Mouse (Mus musculus): Measurements from ENCODE around the gene Bag3. TPM values are rescaled to one million over a fixed set of nuclear protein-coding genes. Genes with fewer than 3 reads are reported as not detected.

The Bag3 gene
- polyA plus RNA-seq, 1 experiment from 2014 or later: 26.3 TPM

DNA sequence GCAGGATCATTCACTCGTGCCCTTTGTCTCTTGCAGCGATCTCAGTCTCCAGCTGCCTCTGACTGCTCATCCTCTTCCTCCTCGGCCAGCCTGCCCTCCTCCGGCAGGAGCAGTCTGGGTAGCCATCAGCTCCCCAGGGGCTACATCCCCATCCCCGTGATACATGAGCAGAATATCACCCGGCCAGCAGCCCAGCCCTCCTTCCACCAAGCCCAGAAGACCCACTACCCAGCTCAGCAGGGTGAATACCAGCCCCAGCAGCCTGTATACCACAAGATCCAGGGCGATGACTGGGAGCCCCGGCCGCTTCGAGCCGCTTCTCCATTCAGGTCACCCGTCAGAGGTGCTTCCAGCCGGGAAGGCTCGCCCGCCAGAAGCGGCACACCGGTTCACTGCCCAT, 18.4 kb downstream of the Bag3 start:
- Histone ChIP-seq H3K27ac (ENCODE audit: low read length) (no peak overlapping the region), H3K4me2 (ENCODE audit: low read depth, low read length) (no peak overlapping the region), H3K36me3 (ENCODE audit: control insufficient read depth, insufficient read depth, low read length) (peaks cover 19% of the 10 kb centered on the region), H3K4me3 (ENCODE audit: low read length) (no peak overlapping the region), H3K9me3 (ENCODE audit: control insufficient read depth, low read length) (no peaks in the 10 kb centered on the region), H3K4me1 (replicated peaks; ENCODE audit: control insufficient read depth, insufficient read depth, low read length) (peaks cover 10% of the 10 kb centered on the region), H3K27me3 (ENCODE audit: control insufficient read depth, insufficient read depth, low read depth, low read length) (no peaks in the 10 kb centered on the region), H3K9ac (ENCODE audit: low read length) (no peak overlapping the region)
- WGBS: 84% methylated on average over 17 of the region's 17 CpGs
- no peak for ATAC-seq (ENCODE audit: low read depth)

DNA sequence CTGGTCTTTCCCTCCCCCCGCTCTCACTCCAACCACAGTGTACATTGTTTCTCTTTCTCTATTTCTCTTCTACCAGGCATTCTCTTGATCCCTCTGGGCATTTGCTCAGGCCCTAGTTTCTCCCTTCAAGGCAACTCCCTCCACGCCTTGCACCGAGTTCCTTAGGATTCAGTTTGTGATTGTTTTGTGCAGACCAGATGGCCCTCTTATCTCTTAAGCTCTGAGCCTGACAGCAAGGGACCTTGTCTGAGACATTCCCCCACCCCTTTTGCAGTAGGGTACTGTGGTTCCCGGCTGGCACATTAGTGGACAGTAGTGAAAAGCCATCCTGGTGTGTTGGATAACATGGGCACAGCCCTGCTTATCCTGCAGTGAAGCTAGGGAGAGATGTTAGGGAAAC, 19.1 kb downstream of the Bag3 start:
- Histone ChIP-seq H3K9me3 (ENCODE audit: control insufficient read depth, low read length) (no peaks in the 10 kb centered on the region), H3K4me3 (ENCODE audit: low read length) (no peak overlapping the region), H3K4me2 (ENCODE audit: low read depth, low read length) (no peak overlapping the region), H3K27me3 (ENCODE audit: control insufficient read depth, insufficient read depth, low read depth, low read length) (no peaks in the 10 kb centered on the region), H3K9ac (ENCODE audit: low read length) (no peak overlapping the region), H3K4me1 (replicated peaks; ENCODE audit: control insufficient read depth, insufficient read depth, low read length) (peaks cover 10% of the 10 kb centered on the region), H3K36me3 (ENCODE audit: control insufficient read depth, insufficient read depth, low read length) (peaks cover 24% of the 10 kb centered on the region), H3K27ac (ENCODE audit: low read length) (no peak overlapping the region)
- 50% methylated on average over 4 of the region's 4 CpGs for WGBS
- ATAC-seq (ENCODE audit: low read depth): no peak

DNA sequence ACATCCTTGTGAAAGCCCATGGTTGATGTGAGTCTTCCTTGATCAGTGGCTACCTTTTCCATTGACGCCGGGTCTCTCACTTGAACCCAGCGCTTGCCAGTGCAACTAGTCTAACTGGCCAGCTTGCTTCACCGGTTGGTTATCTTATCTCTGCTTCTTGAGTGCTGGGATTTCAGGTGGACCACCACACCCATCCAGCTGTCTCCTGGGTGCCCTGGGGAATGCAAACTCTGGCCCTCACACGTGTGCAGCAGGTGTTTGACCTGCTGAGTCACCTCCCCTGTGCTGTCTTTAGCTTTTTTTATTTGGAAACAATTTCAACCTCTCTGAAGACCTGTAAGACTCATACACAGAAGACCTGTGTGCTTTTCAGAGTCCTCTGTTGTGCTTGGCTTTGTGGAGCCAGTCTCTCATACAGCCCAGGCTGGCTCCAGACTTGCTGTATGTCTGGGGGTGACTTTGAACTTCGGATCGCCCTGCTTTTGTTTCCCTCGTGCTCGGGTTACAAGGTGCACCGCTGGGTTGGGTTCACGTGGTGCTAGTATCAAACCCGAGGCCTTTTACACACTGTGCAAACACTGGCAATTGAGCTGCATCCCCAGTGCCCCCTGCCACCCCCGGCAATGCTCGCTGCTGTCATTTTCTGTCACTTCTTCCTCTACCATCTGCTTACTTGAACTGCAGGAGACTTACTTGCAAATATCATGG, 19.9 kb downstream of the Bag3 start:
- WGBS: 60% methylated on average over 14 of the region's 14 CpGs

DNA sequence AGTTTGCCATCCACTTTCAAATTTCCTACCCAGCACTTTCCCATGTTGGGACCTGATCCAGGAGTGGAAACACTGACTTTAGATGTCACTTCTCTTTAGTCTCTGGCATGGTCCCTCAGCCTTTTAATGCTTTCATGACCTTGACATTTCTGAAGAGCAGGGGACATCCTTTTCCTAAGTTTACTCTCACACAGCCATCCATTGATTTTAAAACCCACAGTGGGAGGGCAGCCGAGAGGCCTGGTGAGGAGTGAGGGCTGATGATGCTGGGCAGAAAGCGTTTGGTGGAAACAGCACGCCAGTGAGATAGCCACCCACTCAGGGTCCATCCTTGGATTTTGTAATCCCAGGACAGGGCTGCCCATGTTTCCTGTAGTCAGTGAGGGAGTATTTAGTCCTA, 20.5 kb downstream of the Bag3 start:
- H3K36me3 ChIP-seq (ENCODE audit: control insufficient read depth, insufficient read depth, low read length): peaks cover 30% of the 10 kb centered on the region
- H3K4me1 ChIP-seq (replicated peaks; ENCODE audit: control insufficient read depth, insufficient read depth, low read length): peaks cover 1% of the 10 kb centered on the region
- H3K4me3 ChIP-seq (ENCODE audit: low read length): no peak overlapping the region
- H3K27ac ChIP-seq (ENCODE audit: low read length): no peak overlapping the region
- no peak for ATAC-seq (ENCODE audit: low read depth)
- no peak overlapping the region for H3K9ac ChIP-seq (ENCODE audit: low read length)
- H3K4me2 ChIP-seq (ENCODE audit: low read depth, low read length): no peak overlapping the region
- no peaks in the 10 kb centered on the region for H3K9me3 ChIP-seq (ENCODE audit: control insufficient read depth, low read length)
- no peaks in the 10 kb centered on the region for H3K27me3 ChIP-seq (ENCODE audit: control insufficient read depth, insufficient read depth, low read depth, low read length)
- 85% methylated on average over 3 of the region's 3 CpGs for WGBS

More for the DNA sequence above, 19.9 kb downstream of the Bag3 start:
- Histone ChIP-seq H3K9ac (ENCODE audit: low read length) (no peak overlapping the region), H3K4me3 (ENCODE audit: low read length) (no peak overlapping the region), H3K27me3 (ENCODE audit: control insufficient read depth, insufficient read depth, low read depth, low read length) (no peaks in the 10 kb centered on the region), H3K4me1 (replicated peaks; ENCODE audit: control insufficient read depth, insufficient read depth, low read length) (peaks cover 4% of the 10 kb centered on the region), H3K4me2 (ENCODE audit: low read depth, low read length) (no peak overlapping the region), H3K27ac (ENCODE audit: low read length) (no peak overlapping the region), H3K9me3 (ENCODE audit: control insufficient read depth, low read length) (no peaks in the 10 kb centered on the region), H3K36me3 (ENCODE audit: control insufficient read depth, insufficient read depth, low read length) (peaks cover 30% of the 10 kb centered on the region)
- ATAC-seq (ENCODE audit: low read depth): no peak

DNA sequence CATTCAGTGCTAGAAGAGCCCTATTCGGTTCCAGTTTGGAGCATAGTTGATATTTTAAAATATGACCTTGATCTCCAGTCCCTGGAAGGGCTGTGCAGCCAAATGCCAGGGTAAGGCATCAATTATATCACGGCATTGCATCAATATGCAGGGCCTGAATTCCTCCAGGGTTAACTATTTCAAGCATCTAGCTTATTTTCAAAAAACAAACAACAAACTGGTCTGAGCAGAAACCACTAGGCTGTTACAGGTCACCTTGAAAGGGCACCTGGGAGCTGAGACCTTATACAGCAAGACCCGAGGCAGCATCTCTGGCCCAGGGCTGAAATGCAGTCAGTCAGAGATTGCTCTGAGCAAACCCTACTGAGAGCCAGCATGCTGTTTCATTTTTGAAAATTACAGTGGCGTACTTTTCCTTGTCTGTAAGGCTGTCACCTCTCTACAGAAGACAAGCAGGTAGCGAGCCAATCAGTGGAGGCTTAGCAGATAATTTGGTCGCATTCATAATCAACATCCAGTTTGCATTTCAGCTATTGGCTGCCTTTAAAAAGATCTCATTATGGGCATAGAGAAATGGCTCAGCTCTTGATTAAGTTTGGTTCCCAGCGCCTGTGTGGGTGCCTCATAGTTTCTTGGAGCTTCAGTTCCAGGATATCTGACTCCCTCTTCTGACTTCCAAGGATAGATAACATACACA, 21.3 kb downstream of the Bag3 start:
- Histone ChIP-seq H3K4me1 (replicated peaks; ENCODE audit: control insufficient read depth, insufficient read depth, low read length) (peaks cover 3% of the 10 kb centered on the region), H3K4me3 (ENCODE audit: low read length) (no peak overlapping the region), H3K4me2 (ENCODE audit: low read depth, low read length) (no peak overlapping the region), H3K27ac (ENCODE audit: low read length) (no peak overlapping the region), H3K27me3 (ENCODE audit: control insufficient read depth, insufficient read depth, low read depth, low read length) (no peaks in the 10 kb centered on the region), H3K9me3 (ENCODE audit: control insufficient read depth, low read length) (no peaks in the 10 kb centered on the region), H3K9ac (ENCODE audit: low read length) (no peak overlapping the region), H3K36me3 (ENCODE audit: control insufficient read depth, insufficient read depth, low read length) (peaks cover 30% of the 10 kb centered on the region)
- WGBS: 88% methylated on average over 7 of the region's 7 CpGs
- no peak for ATAC-seq (ENCODE audit: low read depth)

DNA sequence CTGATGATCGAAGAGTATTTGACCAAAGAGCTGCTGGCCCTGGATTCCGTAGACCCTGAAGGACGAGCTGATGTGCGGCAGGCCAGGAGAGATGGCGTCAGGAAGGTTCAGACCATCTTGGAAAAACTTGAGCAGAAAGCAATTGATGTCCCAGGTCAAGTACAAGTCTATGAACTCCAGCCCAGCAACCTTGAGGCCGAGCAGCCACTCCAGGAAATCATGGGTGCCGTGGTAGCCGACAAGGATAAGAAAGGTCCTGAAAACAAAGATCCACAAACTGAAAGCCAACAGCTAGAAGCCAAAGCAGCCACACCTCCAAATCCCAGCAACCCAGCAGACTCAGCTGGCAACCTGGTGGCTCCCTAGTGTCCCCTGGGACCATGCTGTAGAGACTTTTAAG, 22.6 kb downstream of the Bag3 start:
- Histone ChIP-seq H3K27me3 (ENCODE audit: control insufficient read depth, insufficient read depth, low read depth, low read length) (no peaks in the 10 kb centered on the region), H3K4me2 (ENCODE audit: low read depth, low read length) (no peak overlapping the region), H3K36me3 (ENCODE audit: control insufficient read depth, insufficient read depth, low read length) (peaks cover 26% of the 10 kb centered on the region), H3K4me1 (replicated peaks; ENCODE audit: control insufficient read depth, insufficient read depth, low read length) (peaks cover 5% of the 10 kb centered on the region), H3K9ac (ENCODE audit: low read length) (no peak overlapping the region), H3K4me3 (ENCODE audit: low read length) (no peak overlapping the region), H3K27ac (ENCODE audit: low read length) (no peak overlapping the region), H3K9me3 (ENCODE audit: control insufficient read depth, low read length) (no peaks in the 10 kb centered on the region)
- 92% methylated on average over 8 of the region's 8 CpGs for WGBS
- ATAC-seq (ENCODE audit: low read depth): no peak

DNA sequence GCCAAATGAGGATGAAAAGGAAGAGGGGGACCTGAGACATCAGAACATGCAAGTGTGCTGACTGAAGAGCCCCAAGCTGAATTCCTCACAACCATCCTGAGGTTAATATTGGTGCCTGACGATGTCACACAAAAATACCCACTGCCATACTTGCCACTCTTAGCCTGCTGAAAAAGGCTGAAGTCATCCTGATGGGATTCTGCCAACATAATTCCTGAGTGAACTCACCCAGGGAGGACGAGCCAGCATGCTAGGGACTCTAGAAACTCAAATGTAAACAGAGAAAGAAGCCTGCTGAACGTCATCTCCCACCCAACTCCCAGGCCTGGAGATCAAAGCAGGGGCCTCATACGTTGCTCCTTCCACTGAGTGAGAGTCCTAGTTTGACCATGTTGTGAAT, 25.7 kb downstream of the Bag3 start:
- no peak overlapping the region for H3K4me2 ChIP-seq (ENCODE audit: low read depth, low read length)
- no peak overlapping the region for H3K27ac ChIP-seq (ENCODE audit: low read length)
- ATAC-seq (ENCODE audit: low read depth): peak; percentile 60
- H3K4me1 ChIP-seq (replicated peaks; ENCODE audit: control insufficient read depth, insufficient read depth, low read length): peaks cover 5% of the 10 kb centered on the region
- no peaks in the 10 kb centered on the region for H3K27me3 ChIP-seq (ENCODE audit: control insufficient read depth, insufficient read depth, low read depth, low read length)
- WGBS: 19% methylated on average over 4 of the region's 4 CpGs
- H3K9ac ChIP-seq (ENCODE audit: low read length): no peak overlapping the region
- no peaks in the 10 kb centered on the region for H3K9me3 ChIP-seq (ENCODE audit: control insufficient read depth, low read length)
- H3K4me3 ChIP-seq (ENCODE audit: low read length): no peak overlapping the region
- H3K36me3 ChIP-seq (ENCODE audit: control insufficient read depth, insufficient read depth, low read length): peaks cover 22% of the 10 kb centered on the region

DNA sequence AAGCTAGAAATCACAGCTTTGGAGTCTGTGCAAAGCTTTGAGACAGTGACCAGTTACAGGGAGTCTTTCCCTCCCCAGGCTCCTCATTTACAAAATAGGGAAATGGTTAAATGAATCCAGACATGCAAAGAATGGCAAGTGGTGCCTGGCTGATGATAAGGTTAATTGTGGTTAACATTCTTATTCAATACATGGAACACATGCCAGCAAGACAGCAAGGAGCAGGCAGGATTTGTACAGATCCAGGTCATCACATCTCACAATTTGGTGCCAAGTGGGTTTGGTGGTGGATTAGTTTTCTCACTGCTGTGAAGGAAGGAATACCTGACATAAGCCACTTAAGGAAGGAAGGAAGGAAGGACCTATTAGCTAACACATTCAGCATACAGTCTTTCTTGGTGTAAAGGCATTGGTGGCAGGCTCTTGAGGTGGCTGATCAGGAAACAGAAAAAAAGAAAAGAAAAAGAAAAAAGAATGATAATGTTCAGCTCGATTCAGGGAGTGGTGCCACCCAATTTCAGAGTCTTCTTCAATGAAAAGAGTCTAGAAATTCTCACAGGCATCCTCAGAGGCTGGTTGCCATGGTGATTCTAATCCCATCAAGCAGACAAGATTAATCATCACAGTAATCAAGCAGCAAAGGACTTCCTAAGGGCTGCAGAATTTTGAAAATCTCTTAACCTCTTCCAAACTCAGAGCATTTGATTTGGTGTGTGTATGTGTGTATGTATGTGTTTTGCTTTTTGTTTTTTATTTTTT, 27.1 kb downstream of the Bag3 start:
- 28% methylated on average over 1 of the region's 1 CpGs for WGBS

DNA sequence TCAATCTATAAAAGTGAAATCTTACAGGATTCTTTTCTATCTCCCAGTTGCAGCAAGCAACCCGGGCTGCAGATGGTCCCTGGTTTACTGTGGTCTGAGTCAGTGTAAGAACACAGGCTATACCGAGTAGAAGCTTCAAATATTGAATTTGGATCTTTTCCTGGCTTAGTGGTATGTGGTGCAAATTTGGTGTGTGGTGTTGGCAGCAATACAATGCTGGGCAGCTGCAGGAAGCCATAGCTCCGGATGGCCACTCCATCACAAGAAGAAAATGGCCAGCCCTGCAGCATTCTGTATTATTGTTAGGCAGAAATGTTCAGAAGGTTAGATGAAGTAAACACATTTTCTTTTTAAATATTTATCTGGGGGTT, 27.7 kb downstream of the Bag3 start:
- 35% methylated on average over 3 of the region's 3 CpGs for WGBS
- Histone ChIP-seq H3K9me3 (ENCODE audit: control insufficient read depth, low read length) (no peaks in the 10 kb centered on the region), H3K9ac (ENCODE audit: low read length) (no peak overlapping the region), H3K27me3 (ENCODE audit: control insufficient read depth, insufficient read depth, low read depth, low read length) (no peaks in the 10 kb centered on the region), H3K4me3 (ENCODE audit: low read length) (no peak overlapping the region), H3K36me3 (ENCODE audit: control insufficient read depth, insufficient read depth, low read length) (peaks cover 17% of the 10 kb centered on the region), H3K4me2 (ENCODE audit: low read depth, low read length) (no peak overlapping the region), H3K4me1 (replicated peaks; ENCODE audit: control insufficient read depth, insufficient read depth, low read length) (peaks cover 5% of the 10 kb centered on the region), H3K27ac (ENCODE audit: low read length) (no peak overlapping the region)
- ATAC-seq (ENCODE audit: low read depth): no peak

More for the DNA sequence above, 27.1 kb downstream of the Bag3 start:
- H3K4me1 ChIP-seq (replicated peaks; ENCODE audit: control insufficient read depth, insufficient read depth, low read length): peaks cover 5% of the 10 kb centered on the region
- H3K9me3 ChIP-seq (ENCODE audit: control insufficient read depth, low read length): no peaks in the 10 kb centered on the region
- no peak for ATAC-seq (ENCODE audit: low read depth)
- H3K27me3 ChIP-seq (ENCODE audit: control insufficient read depth, insufficient read depth, low read depth, low read length): no peaks in the 10 kb centered on the region
- no peak overlapping the region for H3K4me2 ChIP-seq (ENCODE audit: low read depth, low read length)
- no peak overlapping the region for H3K9ac ChIP-seq (ENCODE audit: low read length)
- H3K27ac ChIP-seq (ENCODE audit: low read length): no peak overlapping the region
- H3K4me3 ChIP-seq (ENCODE audit: low read length): no peak overlapping the region
- peaks cover 22% of the 10 kb centered on the region for H3K36me3 ChIP-seq (ENCODE audit: control insufficient read depth, insufficient read depth, low read length)
